Mouse (Mus musculus): ENCODE data around the gene Trim41.
"Not testable (repeated sequence)": the region's sequence is repeated elsewhere in the genome, so short reads cannot be mapped to it uniquely, and the experiment has no call there.

The Trim41 gene

GRCm38 (mm10) chr11:48793184-48793583 lies 24.0 kb downstream of the Trim41 start:
- in situ Hi-C loops (cut with MboI, MseI): no loop called here

- in situ Hi-C loops (cut with MboI, MseI): not testable (repeated sequence)
Measured at GRCm38 (mm10) chr11:48791894-48792293, 25.3 kb downstream of the Trim41 start.

- in situ Hi-C loops (cut with MboI, MseI): no loop called here
Measured at GRCm38 (mm10) chr11:48790946-48791345, 26.2 kb downstream of the Trim41 start.

GRCm38 (mm10) chr11:48789973-48790823 lies 27.0 kb downstream of the Trim41 start:
- in situ Hi-C loops (cut with MboI, MseI): loop anchor here (5.0 to 10.0 kb wide), 2 partner anchors 62 to 405 kb away; no protein-coding TSS in a partner anchor

GRCm38 (mm10) chr11:48789215-48789614 lies 27.9 kb downstream of the Trim41 start:
- in situ Hi-C loops (cut with MboI, MseI): loop anchor here (5.0 to 10.0 kb wide), 2 partner anchors 63 to 406 kb away; no protein-coding TSS in a partner anchor

- in situ Hi-C loops (cut with MboI, MseI): loop anchor here (5.0 to 10.0 kb wide), 2 partner anchors 64 to 406 kb away; no protein-coding TSS in a partner anchor
Measured at GRCm38 (mm10) chr11:48788311-48789089, 28.7 kb downstream of the Trim41 start.

GRCm38 (mm10) chr11:48787455-48788211 lies 29.5 kb downstream of the Trim41 start:
- in situ Hi-C loops (cut with MboI, MseI): loop anchor here (5.0 to 10.0 kb wide), 2 partner anchors 65 to 407 kb away; no protein-coding TSS in a partner anchor

GRCm38 (mm10) chr11:48782243-48782642 lies 34.9 kb downstream of the Trim41 start:
- in situ Hi-C loops (cut with MboI, MseI): loop anchor here (10.0 kb wide), 1 partner anchor 413 kb away; no protein-coding TSS in a partner anchor

- in situ Hi-C loops (cut with MboI, MseI): no loop called here
Measured at GRCm38 (mm10) chr11:48779450-48779849, 37.7 kb downstream of the Trim41 start.

GRCm38 (mm10) chr11:48777303-48777702 lies 39.9 kb downstream of the Trim41 start:
- in situ Hi-C loops (cut with MboI, MseI): no loop called here

- in situ Hi-C loops (cut with MboI, MseI): no loop called here
Measured at GRCm38 (mm10) chr11:48776664-48777063, 40.5 kb downstream of the Trim41 start.

GRCm38 (mm10) chr11:48775483-48775882 lies 41.7 kb downstream of the Trim41 start:
- in situ Hi-C loops (cut with MboI, MseI): no loop called here

- in situ Hi-C loops (cut with MboI, MseI): loop anchor here (25.0 kb wide), 1 partner anchor 763 kb away; the partner anchor contains the start of genes Olfr1381 and Olfr1382
Measured at GRCm38 (mm10) chr11:48774443-48775298, 42.5 kb downstream of the Trim41 start.

- in situ Hi-C loops (cut with MboI, MseI): loop anchor here (25.0 kb wide), 1 partner anchor 766 kb away; the partner anchor contains the start of genes Olfr1381 and Olfr1382
Measured at GRCm38 (mm10) chr11:48771691-48772090, 45.5 kb downstream of the Trim41 start.

GRCm38 (mm10) chr11:48767195-48767876 lies 49.8 kb downstream of the Trim41 start:
- in situ Hi-C loops (cut with MboI, MseI): loop anchor here (25.0 kb wide), 1 partner anchor 770 kb away; the partner anchor contains the start of genes Olfr1381 and Olfr1382

GRCm38 (mm10) chr11:48764119-48764518 lies 53.0 kb downstream of the Trim41 start:
- in situ Hi-C loops (cut with MboI, MseI): loop anchor here (25.0 kb wide), 1 partner anchor 773 kb away; the partner anchor contains the start of genes Olfr1381 and Olfr1382

- in situ Hi-C loops (cut with MboI, MseI): loop anchor here (25.0 kb wide), 1 partner anchor 778 kb away; the partner anchor contains the start of genes Olfr1381 and Olfr1382
Measured at GRCm38 (mm10) chr11:48759021-48759420, 58.1 kb downstream of the Trim41 start.
